Mouse (Mus musculus) left cerebral cortex, adult 2 months (tissue): ENCODE data around the gene Gm28053. TPM values are rescaled to one million over a fixed set of nuclear protein-coding genes. Genes with fewer than 3 reads are reported as not detected.
"Not testable (repeated sequence)": the region's sequence is repeated elsewhere in the genome, so short reads cannot be mapped to it uniquely, and the experiment has no call there.

Experiments used
- DNase-seq, 2 experiments: peaks; one replicate each; pipeline ENCODE4 v3.0.0; 2021 to 2022; ENCODE audit warnings: low spot score in 2 of 2, mixed read lengths in 1 of 2; ENCODE audit errors: extremely low spot score in 1 of 2
- H3K27ac ChIP-seq: fragments of 200-600 bp; 2 replicates; pipeline ENCODE4 v1.8.1; 2022
- H3K4me3 ChIP-seq: fragments of 200-600 bp; 2 replicates; pipeline ENCODE4 v1.8.1; 2022
- CTCF ChIP-seq: fragments of 200-600 bp; IDR thresholded peaks from 2 replicates; pipeline ENCODE4 v1.8.1; 2022; ENCODE audit warnings: antibody characterized with exemption, mild to moderate bottlenecking, moderate library complexity
- intact Hi-C: fragments of 180-260 bp; cut with DNase I; formaldehyde crosslinking; loops from one replicate; pipeline ENCODE4 v1.15.1; 2025
- total RNA-seq, 2 experiments: library from RNA; stranded (reverse); gene quantifications; 2 replicates each; pipeline ENCODE4 v1.2.3; 2021

Gm28053 gene
- total RNA-seq, 2 experiments from 2014 or later: 1.9 TPM; not detected in 1

GRCm38 (mm10) chr6:48681472-48682090, 36.8 kb upstream of the Gm28053 start:
- Histone ChIP-seq H3K27ac (no peak overlapping the region), H3K4me3 (no peak overlapping the region)
- no peak for TF ChIP-seq CTCF
- no peak for DNase-seq
- intact Hi-C loops: no loop called here

GRCm38 (mm10) chr6:48682271-48682670, 36.1 kb upstream of the Gm28053 start:
- intact Hi-C loops: no loop called here
- H3K27ac ChIP-seq: no peak overlapping the region
- DNase-seq: no peak
- no peak for TF ChIP-seq CTCF
- H3K4me3 ChIP-seq: no peak overlapping the region

GRCm38 (mm10) chr6:48683263-48683821, 35.1 kb upstream of the Gm28053 start:
- H3K4me3 ChIP-seq, DNase-seq, intact Hi-C loops, H3K27ac ChIP-seq: not testable (repeated sequence)

GRCm38 (mm10) chr6:48684319-48684718, 34.1 kb upstream of the Gm28053 start, which contains the start of gene Gimap4:
Gene Gimap4 (plus strand): TSS chr6:48684549.
- H3K4me3 ChIP-seq: no peak within 1 kb of the TSS
- TF ChIP-seq CTCF: no peak
- no peak within 1 kb of the TSS for H3K27ac ChIP-seq
- DNase-seq: no peak
- intact Hi-C loops: no loop called here

- intact Hi-C loops: no loop called here
- no peak for TF ChIP-seq CTCF
Measured at GRCm38 (mm10) chr6:48684806-48685205, 33.6 kb upstream of the Gm28053 start.

GRCm38 (mm10) chr6:48685251-48685650, 33.2 kb upstream of the Gm28053 start:
- intact Hi-C loops: no loop called here
- Histone ChIP-seq H3K4me3 (no peak overlapping the region), H3K27ac (no peak overlapping the region)
- DNase-seq: no peak
- no peak for TF ChIP-seq CTCF

More at GRCm38 (mm10) chr6:48684806-48685205, 33.6 kb upstream of the Gm28053 start:
- no peak overlapping the region for H3K4me3 ChIP-seq
- H3K27ac ChIP-seq: no peak overlapping the region
- DNase-seq: no peak

GRCm38 (mm10) chr6:48685694-48686665, 32.4 kb upstream of the Gm28053 start:
- intact Hi-C loops: no loop called here
- H3K27ac ChIP-seq: no peak overlapping the region
- H3K4me3 ChIP-seq: no peak overlapping the region
- DNase-seq: no peak
- TF ChIP-seq CTCF: no peak

GRCm38 (mm10) chr6:48687077-48687476, 31.3 kb upstream of the Gm28053 start:
- TF ChIP-seq CTCF: no peak
- DNase-seq: no peak
- no peak overlapping the region for H3K4me3 ChIP-seq
- H3K27ac ChIP-seq: no peak overlapping the region
- intact Hi-C loops: no loop called here

- Histone ChIP-seq H3K27ac (no peak overlapping the region), H3K4me3 (no peak overlapping the region)
- DNase-seq: no peak
- intact Hi-C loops: no loop called here
- TF ChIP-seq CTCF: no peak
Measured at GRCm38 (mm10) chr6:48689320-48689719, 29.1 kb upstream of the Gm28053 start.

GRCm38 (mm10) chr6:48692962-48693361, 25.4 kb upstream of the Gm28053 start:
- H3K4me3 ChIP-seq: no peak overlapping the region
- no peak for TF ChIP-seq CTCF
- DNase-seq: no peak
- intact Hi-C loops: no loop called here
- no peak overlapping the region for H3K27ac ChIP-seq

- intact Hi-C loops: no loop called here
Measured at GRCm38 (mm10) chr6:48696830-48697554, 21.4 kb upstream of the Gm28053 start.

More at GRCm38 (mm10) chr6:48696830-48697554, 21.4 kb upstream of the Gm28053 start:
- Histone ChIP-seq H3K27ac (no peak overlapping the region), H3K4me3 (no peak overlapping the region)
- no peak for DNase-seq
- TF ChIP-seq CTCF: no peak
